Mouse (Mus musculus) gastrocnemius, postnatal 4 days (tissue): ENCODE results near the gene P3h4. TPM values are rescaled to one million over a fixed set of nuclear protein-coding genes. Genes with fewer than 3 reads are reported as not detected.
A peak's percentile ranks its signal among the peaks of the same experiment; 100 is the strongest.
"Not testable (repeated sequence)": the region's sequence is repeated elsewhere in the genome, so short reads cannot be mapped to it uniquely, and the experiment has no call there.

Source experiments
- DNase-seq, 2 experiments: peaks; one replicate each; pipeline ENCODE4 v3.0.0; 2021 to 2022; ENCODE audit warnings: low spot score in 2 of 2, mixed read lengths in 2 of 2
- microRNA-seq: library from miRNA; unstranded; fragments of <30 nt; microRNA quantifications from one replicate; pipeline ENCODE4 v1.2.0, GENCODE M21; 2021
- total RNA-seq, 2 experiments: library from RNA; stranded (reverse); gene quantifications; 2 replicates each; pipeline ENCODE4 v1.2.3; 2021

Gene P3h4
- total RNA-seq, 2 experiments from 2014 or later = 27.4 to 29.4 TPM

DNA sequence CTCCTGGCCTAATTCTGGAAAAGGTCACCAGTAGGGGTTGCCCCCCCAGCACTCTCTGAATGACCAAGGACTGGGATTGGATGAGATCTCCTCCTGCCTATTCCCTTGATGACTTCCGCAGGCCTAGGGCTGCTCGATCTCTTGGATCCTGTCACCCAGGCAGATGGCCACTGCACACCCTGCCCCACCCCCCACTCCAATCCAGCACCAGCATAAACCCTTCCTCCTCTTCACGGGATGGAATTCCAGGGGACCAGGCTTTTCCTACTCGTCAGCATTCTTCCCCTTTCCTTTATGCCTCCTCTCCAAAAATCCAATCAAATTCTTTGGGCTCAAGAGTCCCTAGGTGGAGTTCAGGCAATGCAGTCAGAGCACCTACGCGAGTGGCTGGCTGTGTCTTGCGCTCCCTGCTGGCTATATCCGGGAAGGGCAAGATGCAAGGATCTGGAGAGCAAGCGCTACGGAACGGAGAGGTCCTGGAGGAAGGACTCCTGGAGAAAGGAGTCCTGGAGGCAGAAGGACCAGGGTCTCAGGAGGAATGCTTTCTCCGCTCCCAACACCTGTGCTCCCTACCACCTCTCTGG, 51.6 kb downstream of the P3h4 start:
- DNase-seq = peak; percentile 51 to 67

- DNase-seq = peak; percentile 56 to 78
These were observed 52.2 kb downstream of the P3h4 start for GRCm38 (mm10) chr11:100362209-100362978.

GRCm38 (mm10) chr11:100361059-100361458, 53.6 kb downstream of the P3h4 start:
- DNase-seq = not testable (repeated sequence)

DNA sequence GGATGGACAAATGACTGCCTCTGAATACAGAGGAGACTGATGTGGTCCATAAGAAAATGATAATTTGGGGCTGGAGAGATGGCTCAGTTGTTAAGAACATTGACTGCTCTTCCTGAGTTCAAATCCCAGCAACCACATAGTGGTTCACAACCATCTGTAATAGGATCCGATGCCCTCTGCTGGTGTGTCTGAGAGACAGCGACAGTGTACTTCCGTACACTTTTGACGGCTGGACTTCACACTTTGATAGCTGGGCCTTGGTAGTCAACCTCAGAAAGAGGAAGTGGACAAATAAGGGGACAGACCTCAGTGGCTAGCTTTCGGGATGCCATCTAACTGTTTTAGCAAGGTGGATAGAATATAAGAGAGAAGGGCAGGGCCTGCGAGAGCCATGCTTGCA, 54.5 kb downstream of the P3h4 start:
- DNase-seq = no peak

Small RNA genes within 50 kb of the gene (microRNA-seq; reads per million reads assigned to microRNA genes)
- gene Gm27374 = not detected

Other genes with a start within 250 kb of the P3h4 start
- gene Krt9, start 221.6 kb downstream of the P3h4 start, total RNA-seq = under 1 TPM in 1 of 2 experiments, not detected in 1; 0.15 TPM
- 1 to 10 TPM in 1 of 2 experiments, under 1 TPM in 1; 0.15 to 1.8 TPM for gene Krt14, start 207.3 kb downstream of the P3h4 start, total RNA-seq
- under 1 TPM in 1 of 2 experiments, not detected in 1; 0.29 TPM for gene Krt16, start 165.9 kb downstream of the P3h4 start, total RNA-seq
- gene Krt17, start 153.8 kb downstream of the P3h4 start, total RNA-seq = under 1 TPM; 0.29 to 0.44 TPM
- gene Krt42, start 145.0 kb downstream of the P3h4 start, total RNA-seq = not detected
- 100 to 1,000 TPM; 842 to 874 TPM for gene Eif1, start 95.0 kb downstream of the P3h4 start, total RNA-seq
- gene Gast, start 80.4 kb downstream of the P3h4 start, total RNA-seq = not detected
- gene Hap1, start 58.7 kb downstream of the P3h4 start, total RNA-seq = 1 to 10 TPM; 1.5 to 1.7 TPM
- gene Jup, start 17.1 kb downstream of the P3h4 start, total RNA-seq = 10 to 100 TPM; 80.4 to 91.4 TPM
- 10 to 100 TPM; 86.4 TPM for gene Fkbp10, start 861 bp upstream of the P3h4 start, total RNA-seq
- 10 to 100 TPM; 35.8 to 38.1 TPM for gene Nt5c3b, start 27.0 kb upstream of the P3h4 start, total RNA-seq
- gene Klhl10, start 27.1 kb upstream of the P3h4 start, total RNA-seq = 1 to 10 TPM; 1.0 to 1.5 TPM
- gene Klhl11, start 57.9 kb upstream of the P3h4 start, total RNA-seq = 10 to 100 TPM; 14.9 to 15.8 TPM
- 10 to 100 TPM; 54.1 to 57.9 TPM for gene Acly, start 113.2 kb upstream of the P3h4 start, total RNA-seq
- under 1 TPM; 0.13 to 0.22 TPM for gene Ttc25, start 130.8 kb upstream of the P3h4 start, total RNA-seq
- 10 to 100 TPM; 33.3 to 38.3 TPM for gene Cnp, start 160.1 kb upstream of the P3h4 start, total RNA-seq
- gene Nkiras2, start 204.4 kb upstream of the P3h4 start, total RNA-seq = 10 to 100 TPM; 42.5 to 43.7 TPM
- gene Dnajc7, start 205.3 kb upstream of the P3h4 start, total RNA-seq = 100 to 1,000 TPM; 192 to 239 TPM